ENCODE assay signal across 11 mouse cellular contexts in genomic region chr4:136748842-136749392, GRCm38 (mm10).
DNase-seq lines count a peak whose midpoint lies in the region; ATAC-seq lines count a peak whose summit lies in the region.
"Had no signal": no experiment of that assay in that cellular context is flagged by ENCODE, and none has a peak within 500 bp of the region (broad histone marks: within the 10 kb centered on the region; RNA-seq: fewer than 3 reads in every experiment).

No protein-coding gene starts in this region.

- H3K4me1 ChIP-seq in embryonic facial prominence, embryonic 14.5 days (ENCODE audit: control insufficient read depth, insufficient read depth, low read length) = peaks cover 28% of the 10 kb centered on the region
- peaks cover 86% of the 10 kb centered on the region for H3K4me1 ChIP-seq in hindbrain, embryonic 13.5 days (replicated peaks)

- peak; percentile 22 to 59 for DNase-seq in lung, postnatal 4 days
- DNase-seq in lung, postnatal 25 days (ENCODE audit: low spot score) = no peak
- DNase-seq in embryonic facial prominence, embryonic 14.5 days (ENCODE audit: low spot score) = peak; percentile 74
- DNase-seq in retina, postnatal 1 day = peak; percentile 70
- DNase-seq in cerebellum, adult 11-12 months = no peak
- no peak for DNase-seq in gastrocnemius, postnatal 10 days
- no peak for DNase-seq in layer of hippocampus, postnatal 25 days (ENCODE audit: extremely low spot score in 1 of 2, low spot score in 1 of 2)
- DNase-seq: gastrocnemius, postnatal 36 days; right cerebral cortex, postnatal 14 days had no signal

- no peak overlapping the region for H3K4me2 ChIP-seq in embryonic facial prominence, embryonic 14.5 days (ENCODE audit: low read depth, low read length)
- H3K4me2 ChIP-seq in hindbrain, embryonic 13.5 days = no peak overlapping the region

- H3K9me3 ChIP-seq in embryonic facial prominence, embryonic 14.5 days (ENCODE audit: control insufficient read depth, low read length) = no peaks in the 10 kb centered on the region
- no peaks in the 10 kb centered on the region for H3K9me3 ChIP-seq in hindbrain, embryonic 13.5 days

- no peak for ATAC-seq in embryonic facial prominence, embryonic 14.5 days (ENCODE audit: low read depth)
- ATAC-seq in hindbrain, embryonic 13.5 days (ENCODE audit: low FRiP score) = no peak

- 32% methylated on average over 7 of the region's 7 CpGs for WGBS in embryonic facial prominence, embryonic 14.5 days
- WGBS in hindbrain, embryonic 13.5 days = 44% methylated on average over 7 of the region's 7 CpGs

- H3K27ac ChIP-seq in embryonic facial prominence, embryonic 14.5 days (replicated peaks; ENCODE audit: low read depth, low read length) = no peak overlapping the region; the same call in 1 of the 2 replicates
- H3K27ac ChIP-seq in hindbrain, embryonic 13.5 days = peak overlapping the region; percentile 96
- H3K27ac ChIP-seq: macrophage had no signal

- H3K4me3 ChIP-seq in embryonic facial prominence, embryonic 14.5 days (ENCODE audit: low read depth, low read length) = no peak overlapping the region
- H3K4me3 ChIP-seq in hindbrain, embryonic 13.5 days = no peak overlapping the region

- no peaks in the 10 kb centered on the region for H3K27me3 ChIP-seq in embryonic facial prominence, embryonic 14.5 days (replicated peaks; ENCODE audit: control insufficient read depth, insufficient read depth, low read length)
- no peaks in the 10 kb centered on the region for H3K27me3 ChIP-seq in hindbrain, embryonic 13.5 days

- no peaks in the 10 kb centered on the region for H3K36me3 ChIP-seq in embryonic facial prominence, embryonic 14.5 days (ENCODE audit: control insufficient read depth, insufficient read depth, low read length)
- H3K36me3 ChIP-seq in hindbrain, embryonic 13.5 days = no peaks in the 10 kb centered on the region

- no peak overlapping the region for H3K9ac ChIP-seq in embryonic facial prominence, embryonic 14.5 days (ENCODE audit: low read depth, low read length)
- H3K9ac ChIP-seq in hindbrain, embryonic 13.5 days = no peak overlapping the region; the same call in 1 of the 2 replicates

Comparison
In these comparisons a context has a peak if more than half of its experiments do, and no peak if none do; other contexts are left out.
1. DNase-seq: peak in lung, postnatal 4 days (2 of 2), embryonic facial prominence, embryonic 14.5 days (single experiment) and retina, postnatal 1 day (single experiment); none in lung, postnatal 25 days (single experiment), cerebellum, adult 11-12 months (single experiment), gastrocnemius, postnatal 10 days (single experiment) and layer of hippocampus, postnatal 25 days (0 of 2).